Mouse (Mus musculus) liver, adult 2 months (tissue): ENCODE results near the gene Sdk2. TPM values are rescaled to one million over a fixed set of nuclear protein-coding genes. Genes with fewer than 3 reads are reported as not detected.

Source experiments
- DNase-seq: peaks from one replicate; pipeline ENCODE4 v3.0.0-alpha.2; 2011; ENCODE audit warnings: low read depth, low spot score; ENCODE audit errors: extremely low read depth
- H3K27ac ChIP-seq: fragments of 200-500 bp; replicated peaks from 2 replicates; pipeline ENCODE4 v1.5.1; 2012; ENCODE audit warnings: low read depth, mild to moderate bottlenecking, control low read depth, inconsistent platforms, low read length; ENCODE audit not compliant: insufficient read depth
- H3K27me3 ChIP-seq: fragments of 200-500 bp; 2 replicates; pipeline ENCODE4 v1.6.1; 2012; ENCODE audit warnings: mild to moderate bottlenecking, moderate library complexity, low read length, inconsistent platforms; ENCODE audit not compliant: control insufficient read depth, insufficient read depth
- H3K36me3 ChIP-seq: fragments of 200-500 bp; 2 replicates; pipeline ENCODE4 v1.6.1; 2012; ENCODE audit warnings: low read length, inconsistent platforms; ENCODE audit not compliant: control insufficient read depth, insufficient read depth
- H3K4me1 ChIP-seq: fragments of 200-500 bp; 2 replicates; pipeline ENCODE4 v1.6.1; 2011; ENCODE audit warnings: low read length; ENCODE audit not compliant: control insufficient read depth, insufficient read depth
- H3K4me3 ChIP-seq: fragments of 200-500 bp; 2 replicates; pipeline ENCODE4 v1.5.1; 2011; ENCODE audit warnings: low read depth, mild to moderate bottlenecking, control low read depth, low read length, moderate library complexity; ENCODE audit not compliant: insufficient read depth
- H3K79me2 ChIP-seq: fragments of 200-500 bp; 2 replicates; pipeline ENCODE4 v1.6.1; 2012; ENCODE audit warnings: inconsistent platforms, mild to moderate bottlenecking, low read length, moderate library complexity; ENCODE audit not compliant: control insufficient read depth, insufficient read depth
- H3K9ac ChIP-seq: fragments of 200-500 bp; 2 replicates; pipeline ENCODE4 v1.6.1; 2012; ENCODE audit warnings: low read depth, mild to moderate bottlenecking, control low read depth, inconsistent platforms, low read length
- CTCF ChIP-seq: fragments of 200-500 bp; IDR thresholded peaks from 2 replicates; pipeline ENCODE4 v1.5.1; 2011; ENCODE audit warnings: low read depth, low read length, control low read depth
- POLR2A ChIP-seq: fragments of 200-500 bp; IDR thresholded peaks from 2 replicates; pipeline ENCODE4 v1.6.1; 2011; ENCODE audit warnings: low read length, control low read depth; ENCODE audit not compliant: insufficient read depth; ENCODE audit errors: extremely low read depth
- WGBS: fragments of 180-500 bp; shearing (Covaris S2); methylation state at CpG from one replicate; pipeline ENCODE4 v1.1.7; 2018; 5-methylcytosine and 5-hydroxymethylcytosine counted together
- polyA plus RNA-seq: library from polyadenylated mRNA; depleted of rRNA; stranded (reverse); fragments of >200 nt; gene quantifications from 2 replicates; pipeline ENCODE4 v1.2.3, GENCODE M21; 2012
- total RNA-seq: library from RNA; depleted of rRNA; stranded (reverse); fragments of >200 nt; gene quantifications from 2 replicates; pipeline ENCODE4 v1.2.3, GENCODE M21; 2014

Gene Sdk2
- total and polyA plus RNA-seq, 2 experiments: 0.07 to 0.28 TPM

DNA sequence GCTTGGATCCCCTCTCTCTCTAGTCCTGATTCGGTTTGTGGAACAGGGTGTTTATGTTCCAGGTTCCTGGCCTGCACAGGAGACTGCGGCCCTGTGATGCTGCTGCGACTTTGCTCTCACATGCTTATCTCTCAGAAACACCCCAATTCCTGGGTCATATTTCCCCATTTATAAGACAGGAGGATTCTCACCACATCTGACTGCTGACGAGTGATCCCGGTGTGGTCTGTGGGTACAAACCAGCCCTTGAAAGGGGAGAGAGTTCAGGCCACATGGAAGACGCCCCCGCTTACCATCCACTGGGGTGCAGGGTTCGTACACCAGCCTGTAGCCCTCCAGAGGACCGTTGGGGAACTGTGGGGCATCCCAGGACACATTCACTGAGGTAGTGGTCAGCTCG, 260.9 kb downstream of the Sdk2 start:
- Histone ChIP-seq H3K4me1 (peaks cover 2% of the 10 kb centered on the region; the same call in 1 of the 2 replicates), H3K9ac (no peak overlapping the region), H3K36me3 (no peaks in the 10 kb centered on the region), H3K4me3 (no peak overlapping the region), H3K27me3 (no peaks in the 10 kb centered on the region), H3K27ac (peak overlapping the region; percentile 78), H3K79me2 (no peaks in the 10 kb centered on the region)
- DNase-seq: no peak
- TF ChIP-seq CTCF: no peak
- TF ChIP-seq POLR2A: no peak
- WGBS: 74% methylated on average over 10 of the region's 10 CpGs

DNA sequence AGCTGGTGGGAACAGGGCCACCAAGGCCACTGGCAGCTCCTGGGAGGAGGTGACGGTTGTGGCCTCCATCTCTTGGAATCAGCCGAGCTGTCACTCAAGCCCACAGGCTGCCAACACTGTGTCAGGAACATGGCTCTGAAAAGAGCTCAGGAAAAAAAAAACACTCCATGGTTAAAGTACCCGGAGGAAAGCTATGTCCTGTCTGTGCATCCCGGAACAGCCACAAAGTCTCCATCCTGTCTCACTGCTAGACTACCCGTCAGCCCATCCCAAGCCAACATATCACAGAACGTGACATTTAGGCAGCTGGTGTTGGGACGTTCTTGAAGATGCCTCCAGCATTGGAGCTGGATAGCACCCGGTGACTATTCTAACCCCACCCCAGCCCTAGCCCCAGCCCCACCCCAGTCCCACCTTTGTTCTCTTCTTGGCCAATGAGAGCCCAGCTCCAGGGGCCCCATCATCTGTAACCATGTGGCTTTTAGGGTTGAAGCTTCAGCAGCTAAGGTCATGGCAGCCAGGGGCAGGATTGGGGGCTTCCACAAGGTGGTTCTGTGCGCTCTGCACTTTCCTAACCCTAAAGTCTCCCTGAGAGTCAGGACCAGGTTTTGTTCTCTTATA, 263.4 kb downstream of the Sdk2 start:
- no peaks in the 10 kb centered on the region for H3K27me3 ChIP-seq
- H3K4me3 ChIP-seq: no peak overlapping the region
- DNase-seq: no peak

DNA sequence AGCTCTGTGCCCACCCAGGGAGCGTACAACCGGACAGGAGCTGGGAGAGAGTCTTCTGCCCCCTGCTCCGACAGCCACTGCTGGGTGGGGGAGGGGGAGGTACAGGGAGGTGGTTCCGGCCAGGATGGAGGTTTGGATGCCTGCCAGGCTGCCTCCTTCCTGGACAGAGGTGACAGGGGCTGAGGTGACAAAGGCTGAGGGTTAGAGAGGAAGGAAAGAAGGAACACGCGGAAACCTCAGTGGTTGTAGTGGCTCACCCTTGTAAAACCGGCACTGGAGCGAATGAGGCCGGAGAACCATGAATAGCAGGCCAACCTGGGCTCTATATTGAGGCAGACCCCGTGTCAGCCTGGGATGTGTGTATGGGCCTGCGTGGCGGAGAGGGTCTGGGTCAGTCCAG, 264.4 kb downstream of the Sdk2 start:
- Histone ChIP-seq H3K79me2 (no peaks in the 10 kb centered on the region), H3K36me3 (no peaks in the 10 kb centered on the region), H3K27me3 (no peaks in the 10 kb centered on the region), H3K27ac (no peak overlapping the region), H3K4me1 (peaks cover 2% of the 10 kb centered on the region; the same call in 1 of the 2 replicates), H3K9ac (no peak overlapping the region), H3K4me3 (no peak overlapping the region)
- 62% methylated on average over 12 of the region's 12 CpGs for WGBS
- DNase-seq: no peak
- TF ChIP-seq CTCF (no peak), POLR2A (no peak)

More for the DNA sequence above, 263.4 kb downstream of the Sdk2 start:
- Histone ChIP-seq H3K27ac (no peak overlapping the region), H3K36me3 (no peaks in the 10 kb centered on the region), H3K9ac (no peak overlapping the region), H3K79me2 (no peaks in the 10 kb centered on the region), H3K4me1 (peaks cover 2% of the 10 kb centered on the region; the same call in 1 of the 2 replicates)
- TF ChIP-seq CTCF: no peak
- TF ChIP-seq POLR2A: no peak
- WGBS: 56% methylated on average over 9 of the region's 9 CpGs

DNA sequence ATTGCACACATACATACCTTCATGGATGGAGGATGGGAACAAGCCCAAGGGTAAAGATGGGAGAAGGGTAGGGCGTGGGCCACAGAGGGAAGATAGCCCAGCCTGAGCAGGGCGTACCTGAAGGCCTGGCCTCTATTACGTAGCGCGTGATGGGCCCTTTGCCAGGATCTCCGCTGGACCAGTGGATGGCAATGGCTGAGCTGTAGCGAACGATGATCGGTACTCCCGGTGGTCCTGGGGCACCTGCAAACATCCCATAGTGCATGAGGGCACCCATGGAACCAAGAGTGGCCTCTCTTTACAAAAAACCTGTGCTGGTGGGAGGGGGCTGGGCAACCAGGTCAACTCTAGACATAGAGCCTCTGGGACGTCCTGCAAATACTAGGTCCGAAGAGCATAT, 266.8 kb downstream of the Sdk2 start:
- H3K27ac ChIP-seq: no peak overlapping the region
- no peak for DNase-seq
- no peaks in the 10 kb centered on the region for H3K36me3 ChIP-seq
- peaks cover 2% of the 10 kb centered on the region; the same call in 1 of the 2 replicates for H3K4me1 ChIP-seq
- no peak for TF ChIP-seq CTCF
- no peak for TF ChIP-seq POLR2A
- 94% methylated on average over 12 of the region's 12 CpGs for WGBS
- H3K79me2 ChIP-seq: no peaks in the 10 kb centered on the region
- H3K4me3 ChIP-seq: no peak overlapping the region
- no peak overlapping the region for H3K9ac ChIP-seq
- H3K27me3 ChIP-seq: no peaks in the 10 kb centered on the region

DNA sequence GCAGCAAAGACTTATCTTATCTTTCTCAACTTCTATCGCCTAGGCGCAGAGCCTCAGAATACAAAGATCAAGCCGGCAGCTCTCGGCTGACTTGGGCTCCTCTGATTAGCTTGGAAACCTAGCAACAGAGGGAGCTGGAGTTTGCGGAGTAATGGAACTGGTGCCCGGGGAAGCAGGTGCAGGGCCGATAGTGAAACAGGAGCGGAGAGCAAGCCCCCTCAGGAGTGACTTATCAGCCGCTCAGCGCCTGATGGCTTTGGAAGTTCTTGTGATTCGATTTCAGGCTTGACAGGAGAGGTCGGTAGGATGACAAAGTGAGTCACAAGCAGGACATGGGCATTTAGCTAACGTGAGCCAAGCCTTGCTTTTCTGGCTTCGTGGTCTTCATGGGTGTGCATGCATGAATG, 267.8 kb downstream of the Sdk2 start:
- Histone ChIP-seq H3K4me3 (no peak overlapping the region), H3K27me3 (no peaks in the 10 kb centered on the region), H3K79me2 (no peaks in the 10 kb centered on the region), H3K9ac (no peak overlapping the region), H3K36me3 (no peaks in the 10 kb centered on the region), H3K27ac (no peak overlapping the region), H3K4me1 (no peaks in the 10 kb centered on the region)
- WGBS: 62% methylated on average over 14 of the region's 14 CpGs
- no peak for TF ChIP-seq CTCF
- TF ChIP-seq POLR2A: no peak
- no peak for DNase-seq

DNA sequence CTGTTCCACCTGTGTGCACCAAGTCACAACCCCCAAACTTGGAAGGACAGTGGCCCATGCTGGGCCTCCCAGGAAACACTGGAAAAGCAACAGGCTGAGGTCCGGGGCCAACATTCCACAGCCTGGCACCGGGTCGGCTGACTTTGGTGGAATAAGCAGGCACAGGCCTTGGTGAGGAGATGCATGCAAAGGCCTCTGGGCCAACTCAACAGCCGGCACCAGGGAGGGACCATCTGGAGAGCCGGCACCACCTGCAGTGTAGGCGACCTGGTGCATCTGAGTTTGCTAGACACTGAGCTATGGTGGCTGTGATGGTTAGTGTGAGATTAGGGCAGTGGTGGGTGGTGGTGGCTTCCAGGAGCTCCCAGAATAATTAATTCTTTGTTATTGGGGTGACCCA, 268.8 kb downstream of the Sdk2 start:
- no peak for DNase-seq
- no peak for TF ChIP-seq CTCF
- no peak for TF ChIP-seq POLR2A
- no peak overlapping the region for H3K27ac ChIP-seq
- no peaks in the 10 kb centered on the region for H3K79me2 ChIP-seq
- no peaks in the 10 kb centered on the region for H3K27me3 ChIP-seq
- 83% methylated on average over 6 of the region's 6 CpGs for WGBS
- H3K4me3 ChIP-seq: no peak overlapping the region
- H3K4me1 ChIP-seq: no peaks in the 10 kb centered on the region
- H3K9ac ChIP-seq: no peak overlapping the region
- H3K36me3 ChIP-seq: no peaks in the 10 kb centered on the region
